Mouse (Mus musculus) liver, embryonic 13.5 days (tissue): ENCODE results near the gene Actr8. TPM values are rescaled to one million over a fixed set of nuclear protein-coding genes. Genes with fewer than 3 reads are reported as not detected.

Experiments used
- ATAC-seq: fragments of 200-750 bp; cut with Nextera tagmentation; 2 replicates; pipeline ENCODE4 v1.8.0; 2017; ENCODE audit warnings: low read depth, mild to moderate bottlenecking, moderate number of reproducible peaks, moderate library complexity
- DNase-seq: peaks from one replicate; pipeline ENCODE4 v3.0.0; 2022
- H3K27ac ChIP-seq: fragments of 300-500 bp; sonication (generic); 2 replicates; pipeline ENCODE4 v1.5.1; 2015; ENCODE audit warnings: moderate library complexity, mild to moderate bottlenecking, inconsistent platforms
- H3K27me3 ChIP-seq: fragments of 300-500 bp; sonication (generic); 2 replicates; pipeline ENCODE4 v1.6.1; 2015; ENCODE audit warnings: mild to moderate bottlenecking, inconsistent platforms
- H3K36me3 ChIP-seq: fragments of 300-500 bp; sonication (generic); 2 replicates; pipeline ENCODE4 v1.6.1; 2015; ENCODE audit warnings: mild to moderate bottlenecking, inconsistent platforms
- H3K4me1 ChIP-seq: fragments of 300-500 bp; sonication (generic); replicated peaks from 2 replicates; pipeline ENCODE4 v1.6.1; 2015; ENCODE audit warnings: inconsistent platforms
- H3K4me2 ChIP-seq: fragments of 300-500 bp; sonication (generic); 2 replicates; pipeline ENCODE4 v1.6.1; 2015; ENCODE audit warnings: inconsistent platforms, mild to moderate bottlenecking, moderate library complexity
- H3K4me3 ChIP-seq: fragments of 300-500 bp; sonication (generic); replicated peaks from 2 replicates; pipeline ENCODE4 v1.5.1; 2015; ENCODE audit warnings: mild to moderate bottlenecking, inconsistent platforms
- H3K9ac ChIP-seq: fragments of 300-500 bp; sonication (generic); 2 replicates; pipeline ENCODE4 v1.6.1; 2015; ENCODE audit warnings: mild to moderate bottlenecking, inconsistent platforms
- H3K9me3 ChIP-seq: fragments of 300-500 bp; sonication (generic); replicated peaks from 2 replicates; pipeline ENCODE4 v1.6.1; 2016; ENCODE audit warnings: inconsistent platforms
- WGBS: fragments of 180-500 bp; shearing (Covaris S2); methylation state at CpG from one replicate; pipeline ENCODE4 v1.1.7; 2015; ENCODE audit not compliant: insufficient replicate concordance; 5-methylcytosine and 5-hydroxymethylcytosine counted together
- microRNA-seq: library from miRNA; unstranded; fragments of <30 nt; microRNA quantifications from one replicate; pipeline ENCODE4, GENCODE M21; 2016
- polyA plus RNA-seq: library from polyadenylated mRNA; unstranded; fragments of >200 nt; fragmentation: Nextera tagmentation; extraction: Ambion mirVana; gene quantifications from 2 replicates; pipeline ENCODE4 v1.2.1, GENCODE M21; 2015

Actr8 gene
- polyA plus RNA-seq, 1 experiment from 2014 or later, result 27.5 TPM

DNA sequence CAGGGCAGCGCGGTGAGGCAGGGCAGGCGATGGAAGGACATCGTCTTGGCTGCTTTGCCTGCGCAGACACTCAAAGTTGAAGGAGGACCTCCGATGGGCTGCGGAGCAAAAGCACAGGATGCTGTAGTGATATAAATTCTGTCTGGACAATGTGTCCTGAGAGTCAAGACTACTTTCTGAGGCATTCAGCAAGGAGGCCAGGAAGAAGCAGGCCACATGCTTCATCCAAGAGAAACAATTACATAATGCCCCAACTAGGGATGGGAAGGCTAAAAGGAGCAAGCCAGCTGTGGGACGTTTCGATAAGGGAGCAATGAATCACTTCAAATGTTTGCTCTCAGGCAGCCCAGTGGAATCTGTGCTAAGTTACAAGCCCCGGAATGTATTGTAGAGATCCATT lies 67.1 kb downstream of the Actr8 start:
- no peaks in the 10 kb centered on the region for H3K9me3 ChIP-seq
- no peak overlapping the region for H3K4me3 ChIP-seq
- WGBS, result 78% methylated on average over 10 of the region's 10 CpGs
- no peak overlapping the region for H3K4me2 ChIP-seq
- no peak overlapping the region for H3K27ac ChIP-seq
- no peak for ATAC-seq
- H3K4me1 ChIP-seq, result no peaks in the 10 kb centered on the region
- no peaks in the 10 kb centered on the region for H3K27me3 ChIP-seq
- DNase-seq, result no peak
- no peaks in the 10 kb centered on the region for H3K36me3 ChIP-seq
- H3K9ac ChIP-seq, result no peak overlapping the region

DNA sequence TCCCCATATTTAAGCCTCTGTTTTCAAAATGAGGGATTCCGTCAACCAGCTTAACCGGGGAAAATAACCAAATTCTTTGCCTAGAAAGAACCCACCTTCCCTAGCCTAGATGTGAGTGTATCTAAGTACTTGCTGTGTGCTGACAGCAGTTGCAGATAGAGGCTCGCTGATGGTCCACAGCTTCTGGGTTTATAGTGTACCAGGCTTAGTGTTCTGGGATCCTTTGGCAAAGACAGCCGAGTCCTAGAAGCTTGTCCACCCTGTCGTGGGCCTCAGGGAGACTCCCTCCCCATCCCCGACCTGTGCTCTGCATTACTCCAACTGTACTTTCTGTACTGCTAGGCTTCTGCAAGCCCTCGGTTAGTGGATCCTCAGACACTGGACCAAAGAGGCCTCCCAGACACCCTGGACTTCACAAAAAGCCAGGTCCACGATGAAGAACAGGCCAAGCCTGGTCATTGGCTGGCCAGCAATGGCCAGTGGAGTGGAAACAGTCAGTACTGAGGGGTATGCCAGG lies 67.6 kb downstream of the Actr8 start:
- Histone ChIP-seq H3K36me3 (no peaks in the 10 kb centered on the region), H3K4me1 (no peaks in the 10 kb centered on the region), H3K27me3 (no peaks in the 10 kb centered on the region), H3K9me3 (no peaks in the 10 kb centered on the region), H3K4me2 (no peak overlapping the region), H3K4me3 (no peak overlapping the region), H3K9ac (no peak overlapping the region), H3K27ac (no peak overlapping the region)
- 61% methylated on average over 8 of the region's 8 CpGs for WGBS
- ATAC-seq (no peak), DNase-seq (no peak)

DNA sequence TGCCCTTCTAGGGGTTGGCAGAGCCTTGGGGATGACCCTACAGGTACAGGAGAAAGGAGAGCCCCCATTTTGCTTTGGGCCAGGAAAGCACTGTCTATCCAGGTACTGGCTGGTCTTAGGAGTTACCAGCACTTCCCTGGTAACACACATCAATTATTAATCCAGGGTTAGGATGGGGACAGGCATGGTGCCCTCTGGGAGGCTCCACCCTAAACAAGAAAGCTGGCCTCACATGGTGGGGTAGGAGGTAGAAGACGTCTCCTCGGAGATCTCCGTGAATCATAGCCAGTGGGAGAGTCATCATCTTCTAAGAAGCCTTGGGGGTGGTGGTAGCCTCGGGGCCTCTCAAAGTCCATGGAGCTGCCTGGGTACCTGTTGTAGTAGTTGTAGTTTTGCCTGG lies 68.8 kb downstream of the Actr8 start:
- WGBS, result 78% methylated on average over 4 of the region's 4 CpGs
- H3K27ac ChIP-seq, result no peak overlapping the region
- no peaks in the 10 kb centered on the region for H3K9me3 ChIP-seq
- no peaks in the 10 kb centered on the region for H3K36me3 ChIP-seq
- no peak overlapping the region for H3K4me2 ChIP-seq
- no peak for DNase-seq
- H3K4me3 ChIP-seq, result no peak overlapping the region
- H3K9ac ChIP-seq, result no peak overlapping the region
- H3K27me3 ChIP-seq, result no peaks in the 10 kb centered on the region
- no peaks in the 10 kb centered on the region for H3K4me1 ChIP-seq
- ATAC-seq, result no peak

DNA sequence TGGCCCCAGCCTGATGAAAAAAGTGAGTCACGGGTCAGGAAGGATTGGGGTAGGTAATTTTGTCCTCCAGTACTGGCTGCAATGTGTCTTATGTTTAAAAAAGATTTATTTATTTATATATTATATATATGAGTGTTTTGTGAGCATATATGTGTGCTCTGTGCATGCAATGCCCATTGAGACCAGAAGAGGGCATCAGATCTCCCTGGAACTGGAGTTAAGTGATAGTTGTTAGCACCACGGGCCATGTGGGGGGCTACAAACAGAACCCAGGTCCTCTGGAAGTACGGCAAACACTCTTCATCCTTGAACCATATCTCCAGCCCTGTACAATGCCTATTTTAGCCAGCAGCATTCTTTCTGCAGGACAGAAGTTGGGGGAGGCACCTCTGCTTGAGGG lies 69.9 kb downstream of the Actr8 start:
- DNase-seq (no peak), ATAC-seq (no peak)
- no peak overlapping the region for H3K4me2 ChIP-seq
- 52% methylated on average over 3 of the region's 3 CpGs for WGBS
- H3K27ac ChIP-seq, result no peak overlapping the region
- no peaks in the 10 kb centered on the region for H3K36me3 ChIP-seq
- H3K4me1 ChIP-seq, result no peaks in the 10 kb centered on the region
- H3K4me3 ChIP-seq, result no peak overlapping the region
- no peak overlapping the region for H3K9ac ChIP-seq
- H3K9me3 ChIP-seq, result no peaks in the 10 kb centered on the region
- H3K27me3 ChIP-seq, result no peaks in the 10 kb centered on the region

DNA sequence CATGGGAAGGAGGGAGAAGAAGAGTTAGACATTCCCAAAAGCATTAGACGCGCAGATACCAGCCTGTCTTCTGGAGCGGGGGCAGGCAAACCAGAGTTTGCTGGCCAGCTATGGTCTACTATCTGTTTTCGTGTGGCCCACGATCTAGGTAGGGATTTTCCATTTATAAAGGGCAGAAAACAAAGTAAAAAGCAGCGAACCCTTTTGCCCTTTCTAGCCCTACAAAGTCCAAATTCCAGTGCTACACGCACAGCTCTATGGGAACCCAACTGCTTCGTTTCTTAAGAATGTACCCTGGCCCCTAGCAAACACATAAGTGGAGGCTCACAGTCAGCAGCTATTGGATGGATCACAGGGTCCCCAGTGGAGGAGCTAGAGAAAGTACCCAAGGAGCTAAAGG lies 72.1 kb downstream of the Actr8 start:
- Histone ChIP-seq H3K27me3 (no peaks in the 10 kb centered on the region), H3K27ac (no peak overlapping the region), H3K9ac (no peak overlapping the region), H3K4me3 (no peak overlapping the region), H3K4me1 (no peaks in the 10 kb centered on the region), H3K4me2 (no peak overlapping the region), H3K36me3 (no peaks in the 10 kb centered on the region), H3K9me3 (no peaks in the 10 kb centered on the region)
- WGBS, result 73% methylated on average over 8 of the region's 8 CpGs
- ATAC-seq (no peak), DNase-seq (no peak)

DNA sequence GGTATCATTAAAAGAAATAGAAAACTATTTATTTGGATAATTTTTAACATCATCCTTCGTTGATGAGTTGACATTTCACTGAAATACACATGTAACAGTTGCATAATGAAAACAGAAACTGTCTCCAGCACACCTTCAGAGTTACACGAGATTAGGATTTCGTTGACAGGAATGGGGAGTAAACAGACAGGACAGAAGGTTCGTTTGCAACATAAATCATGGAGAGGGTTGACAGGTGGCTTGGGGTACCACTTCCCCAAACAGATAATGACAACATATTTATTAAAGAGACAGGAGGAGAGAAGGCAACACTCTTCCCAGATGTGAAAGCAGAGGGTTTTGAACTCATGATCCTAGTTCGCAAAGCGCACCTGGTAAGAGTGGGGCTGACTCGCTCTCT lies 76.8 kb downstream of the Actr8 start:
- no peak overlapping the region for H3K9ac ChIP-seq
- no peak for DNase-seq
- no peak overlapping the region for H3K27ac ChIP-seq
- 51% methylated on average over 7 of the region's 7 CpGs for WGBS
- H3K4me3 ChIP-seq, result no peak overlapping the region
- no peaks in the 10 kb centered on the region for H3K4me1 ChIP-seq
- no peak for ATAC-seq
- no peaks in the 10 kb centered on the region for H3K9me3 ChIP-seq
- no peaks in the 10 kb centered on the region for H3K36me3 ChIP-seq
- H3K4me2 ChIP-seq, result no peak overlapping the region
- no peaks in the 10 kb centered on the region for H3K27me3 ChIP-seq

Small RNA genes lying within 50 kb of the gene (microRNA-seq; reads per million reads assigned to microRNA genes)
- gene Mir6947, result not detected

Other genes with a start within 250 kb of the Actr8 start
- 132 and 151 TPM in 2 replicates for gene Selenok, start 10.0 kb upstream of the Actr8 start, polyA plus RNA-seq
- gene Il17rb, start 30.6 kb downstream of the Actr8 start, polyA plus RNA-seq, result 0.67 and 0.69 TPM in 2 replicates
- 0.44 and 0.53 TPM in 2 replicates for gene Chdh, start 30.7 kb downstream of the Actr8 start, polyA plus RNA-seq